Mouse (Mus musculus) ovary, postnatal 36 days (tissue): ENCODE measurements around the gene C9orf72.
"Not testable (repeated sequence)": the region's sequence is repeated elsewhere in the genome, so short reads cannot be mapped to it uniquely, and the experiment has no call there.

ENCODE experiments used
- DNase-seq: peaks from one replicate; pipeline ENCODE4 v3.0.0; 2022; ENCODE audit warnings: low spot score, mixed read lengths

C9orf72 gene

GRCm38 (mm10) chr4:35225734-35226495 lies at the start of gene C9orf72:
Gene C9orf72, minus strand, starts transcription at chr4:35226175.
- peak; percentile 90 for DNase-seq

GRCm38 (mm10) chr4:35259006-35259405 lies 33.0 kb upstream of the C9orf72 start:
- no peak for DNase-seq

- no peak for DNase-seq
Measured at GRCm38 (mm10) chr4:35244023-35244422, 18.0 kb upstream of the C9orf72 start.

GRCm38 (mm10) chr4:35241735-35242134 lies 15.8 kb upstream of the C9orf72 start:
- no peak for DNase-seq

- DNase-seq: no peak
Measured at GRCm38 (mm10) chr4:35238696-35239095, 12.7 kb upstream of the C9orf72 start.

- DNase-seq: not testable (repeated sequence)
Measured at GRCm38 (mm10) chr4:35238240-35238639, 12.3 kb upstream of the C9orf72 start.

GRCm38 (mm10) chr4:35236313-35236712 lies 10.3 kb upstream of the C9orf72 start:
- DNase-seq: no peak

GRCm38 (mm10) chr4:35228260-35228659 lies 2.3 kb upstream of the C9orf72 start:
- no peak for DNase-seq

- no peak for DNase-seq
Measured at GRCm38 (mm10) chr4:35226496-35226992, 569 bp upstream of the C9orf72 start.

- no peak for DNase-seq
Measured at GRCm38 (mm10) chr4:35225141-35225733, 738 bp downstream of the C9orf72 start.

GRCm38 (mm10) chr4:35224101-35224500 lies 1.9 kb downstream of the C9orf72 start:
- no peak for DNase-seq

GRCm38 (mm10) chr4:35223376-35223988 lies 2.5 kb downstream of the C9orf72 start:
- DNase-seq: no peak

- no peak for DNase-seq
Measured at GRCm38 (mm10) chr4:35221903-35222302, 4.1 kb downstream of the C9orf72 start.

- no peak for DNase-seq
Measured at GRCm38 (mm10) chr4:35221131-35221530, 4.8 kb downstream of the C9orf72 start.

GRCm38 (mm10) chr4:35220108-35220731 lies 5.8 kb downstream of the C9orf72 start:
- DNase-seq: no peak

- no peak for DNase-seq
Measured at GRCm38 (mm10) chr4:35204659-35205058, 21.3 kb downstream of the C9orf72 start.

- DNase-seq: no peak
Measured at GRCm38 (mm10) chr4:35203724-35204123, 22.3 kb downstream of the C9orf72 start.

- no peak for DNase-seq
Measured at GRCm38 (mm10) chr4:35201700-35202099, 24.3 kb downstream of the C9orf72 start.

- DNase-seq: no peak
Measured at GRCm38 (mm10) chr4:35192725-35193124, 33.2 kb downstream of the C9orf72 start.

GRCm38 (mm10) chr4:35189794-35190193 lies 36.2 kb downstream of the C9orf72 start:
- DNase-seq: no peak

GRCm38 (mm10) chr4:35187617-35188326 lies 38.2 kb downstream of the C9orf72 start:
- no peak for DNase-seq
